Mouse (Mus musculus) midbrain, embryonic 12.5 days (tissue): ENCODE results near the gene Gns. TPM values are rescaled to one million over a fixed set of nuclear protein-coding genes. Genes with fewer than 3 reads are reported as not detected.

ENCODE experiments used
- ATAC-seq: fragments of 200-750 bp; cut with Nextera tagmentation; 2 replicates; pipeline ENCODE4 v1.8.0; 2017; ENCODE audit warnings: low read depth, moderate TSS enrichment, moderate library complexity; ENCODE audit not compliant: low FRiP score
- H3K27ac ChIP-seq: fragments of 300-500 bp; sonication (generic); replicated peaks from 2 replicates; pipeline ENCODE4 v1.5.1; 2016; ENCODE audit warnings: mild to moderate bottlenecking
- H3K27me3 ChIP-seq: fragments of 300-500 bp; sonication (generic); 2 replicates; pipeline ENCODE4 v1.6.1; 2016; ENCODE audit warnings: mild to moderate bottlenecking
- H3K36me3 ChIP-seq: fragments of 300-500 bp; sonication (generic); 2 replicates; pipeline ENCODE4 v1.6.1; 2016
- H3K4me1 ChIP-seq: fragments of 300-500 bp; sonication (generic); 2 replicates; pipeline ENCODE4 v1.6.1; 2016
- H3K4me2 ChIP-seq: fragments of 300-500 bp; sonication (generic); replicated peaks from 2 replicates; pipeline ENCODE4 v1.6.1; 2016; ENCODE audit warnings: mild to moderate bottlenecking, moderate library complexity
- H3K4me3 ChIP-seq: fragments of 300-500 bp; sonication (generic); 2 replicates; pipeline ENCODE4 v1.5.1; 2016; ENCODE audit warnings: mild to moderate bottlenecking
- H3K9ac ChIP-seq: fragments of 300-500 bp; sonication (generic); replicated peaks from 2 replicates; pipeline ENCODE4 v1.6.1; 2016; ENCODE audit warnings: mild to moderate bottlenecking, moderate library complexity
- H3K9me3 ChIP-seq: fragments of 300-500 bp; sonication (generic); 2 replicates; pipeline ENCODE4 v1.6.1; 2016; ENCODE audit warnings: mild to moderate bottlenecking
- WGBS: fragments of 180-500 bp; shearing (Covaris S2); methylation state at CpG from one replicate; pipeline ENCODE4 v1.1.7; 2016; 5-methylcytosine and 5-hydroxymethylcytosine counted together
- polyA plus RNA-seq: library from polyadenylated mRNA; unstranded; fragments of >200 nt; fragmentation: Nextera tagmentation; extraction: Ambion mirVana; gene quantifications from 2 replicates; pipeline ENCODE4 v1.2.1, GENCODE M21; 2016

Gene Gns
- polyA plus RNA-seq, 1 experiment from 2014 or later = 42.1 TPM

DNA sequence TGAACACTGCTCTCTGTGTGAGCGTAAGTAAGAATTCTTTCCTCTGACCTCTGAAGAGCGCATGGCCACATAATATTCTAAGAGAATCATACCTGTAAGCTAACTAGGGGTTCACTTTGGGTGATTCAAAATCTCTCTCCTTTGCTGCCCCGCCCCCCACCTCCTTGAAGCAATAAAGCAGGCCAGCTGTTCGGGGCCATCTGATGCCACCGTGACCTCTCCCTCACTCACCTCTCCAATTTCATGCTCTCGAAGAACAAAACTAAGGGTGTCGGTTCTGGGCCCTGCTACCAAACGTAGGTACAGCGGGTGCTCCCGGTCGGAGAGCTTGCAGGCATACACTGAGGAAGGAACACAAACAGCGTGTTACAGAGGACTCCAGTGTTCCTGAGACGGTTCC is 49.2 kb downstream of the Gns start:
- ATAC-seq = no peak
- Histone ChIP-seq H3K27ac (no peak overlapping the region), H3K4me2 (no peak overlapping the region), H3K36me3 (0 out of 2 replicates have a peak, but pooled peaks cover 2% of the 10 kb centered on the region), H3K4me3 (no peak overlapping the region), H3K9me3 (no peaks in the 10 kb centered on the region), H3K9ac (no peak overlapping the region), H3K4me1 (no peaks in the 10 kb centered on the region), H3K27me3 (no peaks in the 10 kb centered on the region)
- 86% methylated on average over 13 of the region's 13 CpGs for WGBS

DNA sequence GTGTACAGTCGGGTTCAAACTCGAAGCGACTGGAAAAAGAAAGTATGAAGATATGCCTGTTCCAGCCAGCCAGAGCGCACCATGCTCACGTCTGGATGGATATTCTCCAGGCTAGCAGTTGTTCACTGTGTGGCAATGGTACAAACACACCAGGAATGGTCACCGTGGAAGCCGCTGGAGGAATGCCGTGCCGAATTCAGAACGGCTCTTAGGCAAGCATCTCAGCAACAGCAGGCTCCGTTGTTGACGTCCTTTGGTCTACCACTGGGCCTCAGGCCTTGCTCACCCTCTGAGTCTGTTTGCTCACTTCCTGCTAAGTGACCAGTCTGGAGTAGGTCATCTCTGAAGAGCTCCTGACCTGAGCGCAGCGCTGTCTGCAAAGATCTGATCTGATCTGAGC is 53.9 kb downstream of the Gns start:
- ATAC-seq = no peak
- Histone ChIP-seq H3K9me3 (no peaks in the 10 kb centered on the region), H3K4me3 (no peak overlapping the region), H3K27ac (no peak overlapping the region), H3K9ac (no peak overlapping the region), H3K4me2 (no peak overlapping the region), H3K27me3 (no peaks in the 10 kb centered on the region), H3K36me3 (no peaks in the 10 kb centered on the region), H3K4me1 (peaks cover 18% of the 10 kb centered on the region)
- WGBS = 79% methylated on average over 14 of the region's 14 CpGs

DNA sequence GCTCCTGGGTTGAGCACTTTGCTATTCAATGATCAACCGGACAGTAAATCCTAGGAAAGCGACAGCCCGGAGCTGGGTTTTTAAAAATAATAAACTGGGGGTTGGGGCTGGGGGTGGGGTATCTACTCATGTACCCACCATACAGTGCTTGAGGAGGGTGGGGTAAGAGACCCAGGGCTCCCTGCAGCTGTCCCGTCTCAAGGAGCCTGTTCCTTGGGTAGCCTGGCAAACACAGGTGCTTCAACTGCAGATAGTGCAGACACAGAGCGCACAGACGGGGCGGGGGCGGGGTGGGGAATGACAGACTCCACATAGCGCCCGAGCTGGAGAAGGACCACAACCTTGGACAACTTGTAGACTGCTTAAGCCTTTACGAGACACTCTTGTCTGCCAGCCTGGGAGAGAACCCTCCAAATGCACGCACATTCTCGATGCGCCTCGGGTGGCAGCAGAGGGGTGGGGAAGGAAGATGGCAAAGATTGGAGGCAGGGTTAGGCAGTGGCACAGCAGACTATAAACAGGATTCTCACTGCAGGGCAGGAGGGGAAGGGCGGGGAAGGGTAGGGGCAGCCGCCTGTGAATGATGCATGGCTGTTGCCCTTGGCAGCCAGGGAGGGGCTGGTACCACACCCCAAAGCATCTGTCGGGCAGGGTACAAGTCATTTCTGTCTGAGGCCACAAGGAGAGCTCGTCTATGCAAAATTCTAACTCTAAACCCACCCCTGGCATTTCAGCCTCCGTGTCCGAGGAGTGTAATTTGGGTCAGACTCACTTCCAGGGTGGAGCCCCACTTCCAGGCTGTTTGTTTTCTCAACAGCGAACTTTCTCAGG is 55.0 kb downstream of the Gns start:
- H3K9ac ChIP-seq = no peak overlapping the region
- H3K4me1 ChIP-seq = peaks cover 23% of the 10 kb centered on the region
- H3K4me2 ChIP-seq = no peak overlapping the region
- no peak overlapping the region for H3K4me3 ChIP-seq
- no peaks in the 10 kb centered on the region for H3K9me3 ChIP-seq
- H3K27me3 ChIP-seq = no peaks in the 10 kb centered on the region
- WGBS = 73% methylated on average over 22 of the region's 22 CpGs
- no peaks in the 10 kb centered on the region for H3K36me3 ChIP-seq
- no peak overlapping the region for H3K27ac ChIP-seq
- no peak for ATAC-seq

DNA sequence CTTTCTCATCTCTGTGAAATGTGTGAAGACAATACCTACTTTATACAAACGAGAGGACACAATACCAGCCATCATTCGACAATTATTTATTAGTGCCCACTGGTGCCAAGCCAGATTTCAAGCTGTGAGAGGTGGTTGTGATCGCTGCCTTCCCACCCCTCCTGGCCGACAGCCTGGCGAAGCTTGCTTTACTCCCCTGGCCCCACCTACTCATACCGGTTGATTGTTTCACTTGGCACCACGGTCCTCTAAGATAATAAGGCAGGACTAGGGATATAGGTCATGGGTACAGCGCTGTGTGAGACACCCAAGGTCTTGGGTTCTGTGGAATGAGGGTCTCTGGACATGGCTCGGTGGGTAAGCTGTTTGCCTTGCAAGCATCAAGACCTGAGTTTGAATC is 56.1 kb downstream of the Gns start:
- no peak for ATAC-seq
- Histone ChIP-seq H3K9me3 (no peaks in the 10 kb centered on the region), H3K27me3 (no peaks in the 10 kb centered on the region), H3K27ac (no peak overlapping the region), H3K4me2 (no peak overlapping the region), H3K4me3 (no peak overlapping the region), H3K9ac (no peak overlapping the region), H3K4me1 (peaks cover 23% of the 10 kb centered on the region), H3K36me3 (no peaks in the 10 kb centered on the region)
- WGBS = 89% methylated on average over 9 of the region's 9 CpGs

DNA sequence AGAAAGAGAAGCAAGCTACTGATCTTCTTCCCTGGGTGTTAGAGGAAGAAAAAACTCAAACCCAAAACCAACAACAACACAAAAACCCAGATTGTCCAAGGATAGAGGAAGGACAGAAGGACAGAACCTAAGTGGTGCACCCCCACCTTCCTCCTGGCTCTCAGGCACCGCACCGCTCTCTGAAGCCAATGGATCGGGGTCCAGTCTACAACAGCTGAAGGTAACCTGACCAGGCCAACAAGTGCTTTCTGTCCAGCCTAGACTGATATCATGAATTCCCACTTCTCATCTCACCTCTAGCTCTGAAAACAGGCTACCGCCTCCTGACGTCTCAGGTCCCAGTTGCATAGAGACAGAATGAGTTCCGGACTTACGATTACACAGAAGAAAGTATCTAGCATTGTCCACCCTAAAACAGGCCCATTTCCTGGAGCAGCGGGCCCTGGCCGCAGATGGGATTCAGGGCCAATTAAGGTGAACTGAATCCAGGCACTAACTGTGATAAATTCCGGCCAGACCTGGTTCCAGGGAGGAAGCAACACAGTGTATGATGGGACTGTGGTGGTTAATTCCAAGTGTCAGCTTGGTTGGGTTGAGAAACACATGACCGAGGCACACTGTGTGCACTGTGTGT is 56.9 kb downstream of the Gns start:
- Histone ChIP-seq H3K4me1 (peaks cover 23% of the 10 kb centered on the region), H3K36me3 (no peaks in the 10 kb centered on the region), H3K4me3 (no peak overlapping the region), H3K9me3 (no peaks in the 10 kb centered on the region), H3K27ac (no peak overlapping the region), H3K9ac (no peak overlapping the region), H3K4me2 (no peak overlapping the region), H3K27me3 (no peaks in the 10 kb centered on the region)
- WGBS = 95% methylated on average over 11 of the region's 11 CpGs
- ATAC-seq = no peak

DNA sequence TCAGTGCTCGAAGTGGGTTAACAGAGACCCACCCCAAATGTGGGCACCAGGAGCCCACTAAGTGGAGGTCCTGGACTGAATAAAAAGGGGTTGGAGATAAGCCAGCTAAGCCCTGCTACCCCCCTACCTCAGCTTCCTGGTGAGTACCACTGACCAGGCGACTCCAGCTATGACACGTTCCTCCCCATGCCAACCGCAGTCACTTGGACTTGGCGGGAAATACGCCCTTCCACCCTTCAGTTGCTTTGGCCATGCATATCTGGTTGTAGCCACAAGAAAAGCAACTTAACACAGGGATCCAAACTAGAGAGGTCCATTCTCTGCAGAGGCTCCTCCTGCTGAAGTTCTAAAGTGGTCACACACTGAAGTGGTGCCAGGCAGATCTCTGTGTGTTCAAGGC is 57.4 kb downstream of the Gns start:
- Histone ChIP-seq H3K36me3 (no peaks in the 10 kb centered on the region), H3K4me3 (no peak overlapping the region), H3K4me2 (no peak overlapping the region), H3K27me3 (no peaks in the 10 kb centered on the region), H3K4me1 (peaks cover 23% of the 10 kb centered on the region), H3K9me3 (no peaks in the 10 kb centered on the region), H3K27ac (no peak overlapping the region), H3K9ac (no peak overlapping the region)
- WGBS = 97% methylated on average over 6 of the region's 6 CpGs
- ATAC-seq = no peak

DNA sequence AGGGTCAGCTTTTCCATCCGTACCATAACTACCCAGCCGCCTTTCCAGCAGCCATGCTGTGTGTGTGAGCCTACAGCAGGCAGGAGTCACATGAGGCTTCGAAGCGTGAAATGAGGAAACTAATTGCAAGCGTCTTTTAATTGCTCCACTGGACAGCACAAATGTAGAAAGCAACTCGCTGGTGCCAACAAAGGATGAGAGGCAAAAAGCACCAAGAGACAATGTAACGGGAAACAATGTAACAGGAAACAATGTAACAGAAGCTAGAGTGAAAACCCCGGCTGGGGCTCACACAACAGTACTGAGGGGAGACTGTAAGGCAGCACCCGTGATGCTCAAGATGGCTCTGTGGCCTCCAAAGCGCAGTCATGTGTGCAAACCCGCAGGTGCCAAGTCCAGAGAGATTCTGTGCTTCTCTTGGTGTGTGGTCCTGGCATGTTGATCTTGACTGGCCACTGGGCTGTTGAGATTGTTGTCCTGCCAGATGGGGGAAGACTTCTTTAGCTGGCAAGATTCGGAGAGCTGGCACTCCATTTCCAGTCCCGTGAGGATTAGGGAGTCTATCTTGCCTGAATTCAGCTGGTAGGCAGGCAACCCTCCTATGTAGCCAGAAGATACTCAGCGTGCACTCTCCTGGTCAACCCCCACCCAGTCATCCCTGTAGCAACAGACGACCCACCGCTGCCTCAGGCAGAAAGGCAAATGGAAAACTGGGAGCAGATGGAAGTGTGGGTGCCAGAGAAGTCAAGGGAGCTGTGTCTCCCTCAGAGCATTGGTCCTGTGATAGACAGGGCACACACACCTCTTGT is 58.9 kb downstream of the Gns start:
- Histone ChIP-seq H3K9ac (no peak overlapping the region), H3K27me3 (no peaks in the 10 kb centered on the region), H3K4me2 (no peak overlapping the region), H3K27ac (0 out of 2 replicates have a peak overlapping the region, but pooled peaks have one; percentile 15), H3K36me3 (no peaks in the 10 kb centered on the region), H3K4me1 (peaks cover 23% of the 10 kb centered on the region), H3K9me3 (no peaks in the 10 kb centered on the region), H3K4me3 (no peak overlapping the region)
- no peak for ATAC-seq
- 47% methylated on average over 16 of the region's 16 CpGs for WGBS

DNA sequence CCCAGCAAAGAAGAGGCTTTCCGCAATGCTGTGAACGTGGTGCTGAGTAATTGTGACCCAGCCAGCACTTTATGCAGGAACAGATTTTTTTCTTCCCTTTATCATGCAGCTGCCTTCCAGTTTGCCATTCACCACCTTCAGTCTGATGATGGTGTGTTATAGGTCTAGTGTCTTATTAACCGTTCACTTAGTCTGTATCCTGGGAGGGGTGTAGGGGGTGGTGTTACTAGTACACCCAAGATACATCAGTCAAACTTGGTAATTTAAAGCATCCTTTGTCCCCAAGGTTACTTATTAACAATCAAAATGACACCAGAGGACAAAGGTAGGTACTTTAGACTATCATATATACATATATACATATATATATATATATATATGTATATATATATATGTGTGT is 59.6 kb downstream of the Gns start:
- no peak overlapping the region for H3K27ac ChIP-seq
- H3K4me2 ChIP-seq = no peak overlapping the region
- no peaks in the 10 kb centered on the region for H3K27me3 ChIP-seq
- 88% methylated on average over 3 of the region's 3 CpGs for WGBS
- no peak for ATAC-seq
- no peaks in the 10 kb centered on the region for H3K36me3 ChIP-seq
- H3K4me3 ChIP-seq = no peak overlapping the region
- H3K9ac ChIP-seq = no peak overlapping the region
- H3K9me3 ChIP-seq = no peaks in the 10 kb centered on the region
- H3K4me1 ChIP-seq = peaks cover 26% of the 10 kb centered on the region

DNA sequence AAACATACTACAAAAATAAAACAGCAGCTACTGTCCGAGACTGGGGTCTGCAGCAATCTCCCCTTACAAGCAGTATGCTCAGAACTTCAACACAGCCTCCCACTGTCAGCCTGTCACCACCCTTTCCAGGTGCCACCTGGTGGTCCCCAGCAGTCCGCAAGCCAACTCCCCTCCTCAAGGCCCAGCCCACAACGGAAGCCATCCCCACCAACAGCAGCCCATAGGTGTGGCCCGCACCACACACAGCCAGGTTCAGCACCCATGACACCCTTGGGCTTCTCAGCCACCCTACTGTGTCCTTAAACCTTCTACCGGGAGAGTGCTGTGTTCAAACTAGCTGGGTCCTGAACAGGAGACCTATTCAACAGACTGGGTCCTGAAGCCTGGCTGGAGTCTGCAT is 60.2 kb downstream of the Gns start:
- Histone ChIP-seq H3K36me3 (no peaks in the 10 kb centered on the region), H3K4me1 (peaks cover 26% of the 10 kb centered on the region), H3K9me3 (no peaks in the 10 kb centered on the region), H3K27me3 (no peaks in the 10 kb centered on the region), H3K4me2 (no peak overlapping the region), H3K27ac (no peak overlapping the region), H3K4me3 (no peak overlapping the region), H3K9ac (no peak overlapping the region)
- 82% methylated on average over 5 of the region's 5 CpGs for WGBS
- no peak for ATAC-seq

DNA sequence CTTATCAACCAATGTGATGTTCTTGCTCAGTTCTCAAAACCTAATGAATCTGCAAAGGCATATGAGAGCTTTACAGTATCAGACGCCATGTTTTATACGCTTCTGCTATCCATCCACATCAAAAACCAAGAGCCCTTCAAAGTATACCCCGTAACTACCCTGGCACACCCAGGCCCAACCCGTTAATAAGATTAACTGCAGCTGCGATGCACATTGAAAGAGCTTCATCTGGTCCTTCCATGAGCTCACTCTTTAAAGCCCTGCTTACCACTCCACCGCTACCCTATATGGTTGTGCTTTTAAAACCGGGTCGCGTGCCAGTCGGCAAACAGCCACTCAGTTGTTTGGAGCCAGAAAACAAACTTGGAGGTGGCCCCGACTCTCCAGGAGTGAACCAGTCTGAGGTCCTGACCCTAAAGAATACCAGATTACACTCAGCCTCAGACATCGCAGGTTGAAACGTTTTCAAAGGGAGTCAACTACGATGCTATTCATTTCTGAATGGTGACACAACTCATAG is 60.7 kb downstream of the Gns start:
- Histone ChIP-seq H3K4me2 (no peak overlapping the region), H3K9me3 (no peaks in the 10 kb centered on the region), H3K27ac (no peak overlapping the region), H3K27me3 (no peaks in the 10 kb centered on the region), H3K4me3 (no peak overlapping the region), H3K36me3 (no peaks in the 10 kb centered on the region), H3K4me1 (peaks cover 27% of the 10 kb centered on the region), H3K9ac (no peak overlapping the region)
- ATAC-seq = no peak
- WGBS = 78% methylated on average over 14 of the region's 14 CpGs

DNA sequence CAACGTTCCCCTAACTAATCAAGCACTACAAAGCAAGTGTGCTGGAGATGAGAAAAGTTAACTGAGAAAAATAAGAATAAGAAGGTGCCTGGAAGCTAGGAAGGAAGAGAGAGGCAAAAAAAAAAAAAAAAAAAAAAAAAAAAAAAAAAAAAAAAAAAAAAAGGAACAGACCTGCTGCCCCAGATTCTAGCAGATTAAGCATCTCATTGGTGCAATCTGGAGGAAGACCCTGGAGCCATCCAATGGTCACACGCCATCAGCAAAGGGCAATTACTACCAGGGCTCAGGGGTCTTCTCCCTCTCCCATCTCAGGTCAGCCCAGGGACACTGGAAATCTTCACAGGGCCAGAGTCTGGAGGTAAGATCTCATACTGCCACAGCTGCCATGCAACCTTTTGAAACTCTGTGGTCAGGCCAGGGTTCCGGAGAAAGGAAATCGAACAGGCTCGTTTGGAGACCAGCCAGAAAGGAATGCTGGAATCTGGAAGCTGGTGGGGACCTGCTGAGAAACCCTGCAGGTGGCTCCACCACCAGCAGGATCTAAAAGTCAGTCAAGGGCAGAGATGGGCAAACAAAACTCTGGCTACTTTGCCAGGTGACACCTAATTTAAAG is 61.7 kb downstream of the Gns start:
- WGBS = 51% methylated on average over 5 of the region's 5 CpGs
- no peaks in the 10 kb centered on the region for H3K9me3 ChIP-seq
- H3K4me2 ChIP-seq = no peak overlapping the region
- no peak overlapping the region for H3K9ac ChIP-seq
- no peak overlapping the region for H3K4me3 ChIP-seq
- no peaks in the 10 kb centered on the region for H3K27me3 ChIP-seq
- H3K4me1 ChIP-seq = peaks cover 27% of the 10 kb centered on the region
- H3K36me3 ChIP-seq = no peaks in the 10 kb centered on the region
- ATAC-seq = no peak
- H3K27ac ChIP-seq = no peak overlapping the region
